Mouse (Mus musculus): ENCODE data around the gene Bcl9.

The Bcl9 gene

DNA sequence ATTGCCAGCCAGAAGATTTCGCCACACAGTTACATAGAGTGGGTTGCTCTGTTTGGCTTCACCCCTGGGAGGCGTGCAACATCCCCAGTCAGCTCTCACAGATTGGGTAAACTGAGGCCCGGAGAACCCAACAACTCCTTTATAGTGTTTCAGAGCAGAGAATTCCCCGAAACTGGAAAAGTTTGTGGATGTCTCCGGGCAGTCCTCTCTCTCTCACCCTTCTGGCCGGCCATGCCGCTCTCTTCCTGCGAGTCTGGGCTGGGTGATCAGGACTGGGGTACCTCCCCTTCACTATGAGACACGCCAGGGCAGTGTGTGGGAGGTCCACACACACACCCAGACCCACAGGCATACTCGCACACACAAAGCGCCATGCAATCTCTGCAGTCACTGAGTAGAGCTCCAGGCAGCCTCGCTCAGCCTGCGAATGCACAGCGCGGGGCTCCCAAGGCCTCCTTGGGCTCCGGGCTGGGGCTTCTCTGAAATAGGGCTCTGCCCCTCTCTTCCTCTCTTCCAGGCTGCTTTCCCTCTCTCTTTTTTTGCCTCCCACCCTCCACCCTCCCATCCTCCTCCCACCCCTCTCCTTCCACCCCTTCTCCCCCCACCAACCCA, 670 bp downstream of the Bcl9 start:
- in situ Hi-C loops (cut with MboI, MseI) = no loop called here

GRCm38 (mm10) chr3:97294334-97294733, 3.4 kb downstream of the Bcl9 start:
- in situ Hi-C loops (cut with MboI, MseI) = no loop called here

GRCm38 (mm10) chr3:97284878-97285277, 12.8 kb downstream of the Bcl9 start:
- in situ Hi-C loops (cut with MboI, MseI) = no loop called here

- in situ Hi-C loops (cut with MboI, MseI) = no loop called here
Observed at GRCm38 (mm10) chr3:97284056-97284455, 13.7 kb downstream of the Bcl9 start.

- in situ Hi-C loops (cut with MboI, MseI) = no loop called here
Observed at GRCm38 (mm10) chr3:97281426-97281825, 16.3 kb downstream of the Bcl9 start.

- in situ Hi-C loops (cut with MboI, MseI) = no loop called here
Observed at GRCm38 (mm10) chr3:97275708-97276107, 22.0 kb downstream of the Bcl9 start.

- in situ Hi-C loops (cut with MboI, MseI) = no loop called here
Observed at GRCm38 (mm10) chr3:97274516-97275230, 23.0 kb downstream of the Bcl9 start.

DNA sequence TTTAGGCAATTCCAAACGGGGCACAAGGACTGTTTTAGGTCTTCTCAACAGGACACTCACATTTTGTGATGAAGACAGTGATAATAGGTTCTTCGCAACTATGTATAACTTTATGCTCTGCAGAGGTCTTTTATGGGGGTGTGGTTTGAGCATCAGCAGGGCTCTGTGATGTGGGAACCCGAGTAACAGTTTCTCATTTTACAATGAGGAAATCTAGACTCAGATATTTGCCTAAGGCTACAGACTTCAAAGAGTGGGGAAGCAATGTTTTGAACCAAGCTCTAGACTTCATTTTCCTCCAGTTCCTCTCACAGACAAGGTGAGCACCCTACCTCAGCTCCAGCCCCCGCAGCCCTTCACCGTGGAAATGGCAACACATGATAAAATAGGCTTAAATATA, 23.8 kb downstream of the Bcl9 start:
- in situ Hi-C loops (cut with MboI, MseI) = no loop called here

GRCm38 (mm10) chr3:97265667-97266415, 31.9 kb downstream of the Bcl9 start:
- in situ Hi-C loops (cut with MboI, MseI) = loop anchor here in 1 of 2 experiments (5.0 kb wide), 1 partner anchor 34 kb away; no protein-coding TSS in a partner anchor

GRCm38 (mm10) chr3:97262235-97262634, 35.5 kb downstream of the Bcl9 start:
- in situ Hi-C loops (cut with MboI, MseI) = no loop called here

DNA sequence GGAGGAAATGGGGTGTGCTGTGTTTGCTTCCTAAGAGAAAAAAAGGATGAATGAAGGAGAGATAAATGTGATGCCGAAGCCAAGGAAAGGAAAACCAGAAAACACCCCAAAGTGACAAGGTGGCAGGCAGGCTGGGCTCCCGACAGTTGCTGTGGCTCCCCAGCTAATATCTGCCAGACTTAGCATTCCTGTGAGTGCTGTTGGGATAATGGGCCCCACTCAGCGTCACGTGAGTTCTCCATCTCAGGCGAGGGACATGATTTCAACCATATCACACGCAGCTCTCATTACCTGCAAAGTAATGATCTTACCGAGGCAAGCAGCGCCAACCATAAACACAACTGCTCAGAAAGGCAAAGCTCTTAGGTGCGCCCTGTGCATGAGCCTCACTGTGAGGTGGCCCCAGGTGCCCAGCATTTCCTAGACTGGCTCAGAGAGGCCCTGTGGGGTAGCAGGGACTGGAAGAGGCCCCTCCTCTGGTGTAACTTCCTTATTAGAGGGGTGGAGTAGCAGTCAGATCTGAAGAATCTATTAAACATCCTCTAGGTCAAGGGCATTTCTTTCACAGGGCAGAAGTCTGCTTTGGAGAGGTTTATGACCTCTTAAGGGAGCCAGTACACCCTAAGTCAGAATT, 41.9 kb downstream of the Bcl9 start:
- in situ Hi-C loops (cut with MboI, MseI) = loop anchor here in 1 of 2 experiments (10.0 kb wide), 1 partner anchor 1529 kb away; no protein-coding TSS in a partner anchor

DNA sequence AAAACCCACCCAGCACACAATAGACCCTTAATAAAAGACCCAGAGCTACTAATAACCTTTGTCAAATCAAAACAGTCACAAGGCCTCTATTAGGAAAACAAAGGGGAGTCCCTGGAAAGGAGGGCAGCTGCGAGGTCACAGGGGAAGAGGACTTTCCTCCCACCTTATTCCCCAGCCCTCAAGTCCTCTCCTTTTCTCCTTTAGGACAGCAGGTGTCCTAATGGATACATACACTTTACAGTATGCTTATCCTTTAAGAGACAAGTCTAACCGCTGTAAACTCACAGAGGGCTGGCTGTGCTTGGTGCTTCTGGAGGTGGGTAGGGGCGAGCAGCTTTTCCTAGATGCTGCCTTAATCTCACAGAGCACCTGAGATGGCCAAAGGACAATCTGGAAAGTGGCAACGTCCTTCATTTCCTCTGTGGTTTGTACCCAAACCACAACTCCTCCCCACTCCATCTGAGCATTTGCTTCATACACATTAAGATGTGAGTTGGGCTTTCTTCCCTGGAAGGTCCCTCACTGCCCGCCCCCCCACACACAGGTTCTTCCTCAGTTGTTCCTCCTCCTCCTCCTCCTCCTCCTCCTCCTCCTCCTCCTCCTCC, 42.8 kb downstream of the Bcl9 start:
- in situ Hi-C loops (cut with MboI, MseI) = loop anchor here in 1 of 2 experiments (10.0 kb wide), 1 partner anchor 1530 kb away; no protein-coding TSS in a partner anchor

- in situ Hi-C loops (cut with MboI, MseI) = loop anchor here in 1 of 2 experiments (10.0 kb wide), 1 partner anchor 1531 kb away; no protein-coding TSS in a partner anchor
Observed at GRCm38 (mm10) chr3:97253823-97254600, 43.7 kb downstream of the Bcl9 start.

DNA sequence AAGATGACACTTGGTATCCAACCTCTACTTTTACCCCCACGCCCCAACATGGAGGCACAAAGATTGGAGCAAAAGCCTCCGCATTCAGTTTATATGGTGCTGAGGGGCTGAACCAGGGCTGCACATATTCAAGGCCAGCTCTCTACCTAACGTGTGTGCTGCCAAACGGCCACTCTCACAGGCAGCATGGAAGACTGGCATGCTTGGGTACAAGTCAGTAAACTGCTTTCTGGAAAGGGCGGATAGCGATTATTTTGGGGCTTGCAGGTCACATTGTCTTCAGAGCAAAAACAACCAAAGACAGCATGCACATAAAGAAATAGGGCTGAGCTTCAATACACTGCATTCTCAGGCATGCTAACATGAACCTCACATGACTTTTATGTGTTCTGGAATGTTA, 44.8 kb downstream of the Bcl9 start:
- in situ Hi-C loops (cut with MboI, MseI) = loop anchor here in 1 of 2 experiments (10.0 kb wide), 1 partner anchor 1532 kb away; no protein-coding TSS in a partner anchor

GRCm38 (mm10) chr3:97242629-97243167, 55.0 kb downstream of the Bcl9 start:
- in situ Hi-C loops (cut with MboI, MseI) = no loop called here

- in situ Hi-C loops (cut with MboI, MseI) = no loop called here
Observed at GRCm38 (mm10) chr3:97241826-97242225, 55.9 kb downstream of the Bcl9 start.

GRCm38 (mm10) chr3:97239793-97240192, 57.9 kb downstream of the Bcl9 start:
- in situ Hi-C loops (cut with MboI, MseI) = no loop called here

DNA sequence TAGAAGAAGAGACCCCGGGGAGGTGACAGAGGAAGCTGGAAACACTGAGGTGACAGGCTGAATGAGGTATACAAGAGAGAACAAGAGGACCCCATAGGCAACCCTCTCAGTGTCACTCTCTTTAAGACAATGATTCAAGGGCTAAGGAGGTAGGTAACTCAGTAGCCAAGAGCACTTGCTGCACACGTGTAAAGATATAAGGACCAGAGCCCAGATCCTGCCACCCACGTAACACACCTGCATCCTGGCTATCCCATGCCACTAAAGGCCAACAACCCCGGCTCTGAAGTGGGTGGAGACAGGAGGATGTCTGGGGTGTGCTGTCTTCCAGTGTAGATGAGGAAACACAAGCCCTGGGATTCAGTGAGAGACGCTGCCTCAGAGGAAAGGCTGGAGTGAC, 58.4 kb downstream of the Bcl9 start:
- in situ Hi-C loops (cut with MboI, MseI) = no loop called here

DNA sequence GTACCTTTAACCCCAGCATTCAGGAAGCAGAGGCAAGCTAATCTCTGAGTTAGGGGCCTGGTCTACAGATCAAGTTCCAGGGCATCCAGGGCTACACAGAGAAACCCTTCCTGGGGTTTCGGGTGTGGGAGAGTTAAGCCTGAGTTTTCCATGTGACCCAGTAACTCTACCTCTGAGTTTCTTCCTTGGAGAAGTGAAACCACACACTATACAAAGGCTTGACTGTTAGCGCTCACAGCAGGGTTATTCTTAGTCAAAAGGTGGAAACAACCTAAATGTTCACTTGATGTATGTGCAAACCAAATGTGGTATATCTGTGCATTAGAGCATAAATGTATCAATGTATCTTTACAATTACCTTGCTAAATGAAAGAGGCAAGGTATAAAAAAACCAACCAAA, 59.2 kb downstream of the Bcl9 start:
- in situ Hi-C loops (cut with MboI, MseI) = no loop called here

GRCm38 (mm10) chr3:97237403-97237802, 60.3 kb downstream of the Bcl9 start:
- in situ Hi-C loops (cut with MboI, MseI) = no loop called here

Data from T-helper 17 cell (primary cell).